Mouse (Mus musculus): ENCODE measurements around the gene Zik1. TPM values are rescaled to one million over a fixed set of nuclear protein-coding genes. Genes with fewer than 3 reads are reported as not detected.
A peak's percentile ranks its signal among the peaks of the same experiment; 100 is the strongest.

The Zik1 gene
- polyA plus RNA-seq (2015; fragmentation: Nextera tagmentation; extraction: Ambion mirVana), result 4.9 and 5.4 TPM in 2 replicates

- H3K27me3 ChIP-seq (replicated peaks; ENCODE audit: control insufficient read depth, insufficient read depth, low read length), result no peaks in the 10 kb centered on the region
- WGBS, result 1% methylated on average over 33 of the region's 33 CpGs
These were observed at the start of gene Zik1 for GRCm38 (mm10) chr7:10494786-10495521. Zik1 (minus strand) TSS chr7:10495394.

GRCm38 (mm10) chr7:10495578-10495977 is 384 bp upstream of the Zik1 start:
- ATAC-seq, result peak; percentile 36; the same call in 1 of the 2 replicates
- 33% methylated on average over 6 of the region's 6 CpGs for WGBS
- Histone ChIP-seq H3K27ac (ENCODE audit: low read length) (no peak overlapping the region), H3K9me3 (ENCODE audit: control insufficient read depth, low read length) (no peaks in the 10 kb centered on the region), H3K4me2 (ENCODE audit: low read depth, low read length) (no peak overlapping the region), H3K36me3 (ENCODE audit: control insufficient read depth, insufficient read depth, low read length) (0 out of 2 replicates have a peak, but pooled peaks cover 3% of the 10 kb centered on the region), H3K4me3 (ENCODE audit: low read length) (peak overlapping the region; percentile 66), H3K9ac (ENCODE audit: low read depth, low read length) (no peak overlapping the region), H3K4me1 (ENCODE audit: control insufficient read depth, insufficient read depth, low read length) (peaks cover 6% of the 10 kb centered on the region), H3K27me3 (replicated peaks; ENCODE audit: control insufficient read depth, insufficient read depth, low read length) (no peaks in the 10 kb centered on the region)

More at GRCm38 (mm10) chr7:10494786-10495521, at the start of gene Zik1:
- no peak within 1 kb of the TSS for H3K27ac ChIP-seq (ENCODE audit: low read length)
- peak within 1 kb of the TSS; percentile 66 for H3K4me3 ChIP-seq (ENCODE audit: low read length)
- ATAC-seq, result peak; percentile 100
- peak within 1 kb of the TSS; percentile 58 for H3K4me2 ChIP-seq (ENCODE audit: low read depth, low read length)
- H3K9ac ChIP-seq (ENCODE audit: low read depth, low read length), result peak within 1 kb of the TSS; percentile 66
- 0 out of 2 replicates have a peak, but pooled peaks cover 3% of the 10 kb centered on the region for H3K36me3 ChIP-seq (ENCODE audit: control insufficient read depth, insufficient read depth, low read length)
- H3K9me3 ChIP-seq (ENCODE audit: control insufficient read depth, low read length), result no peaks in the 10 kb centered on the region
- peaks cover 6% of the 10 kb centered on the region for H3K4me1 ChIP-seq (ENCODE audit: control insufficient read depth, insufficient read depth, low read length)

- Histone ChIP-seq H3K4me1 (ENCODE audit: control insufficient read depth, insufficient read depth, low read length) (no peaks in the 10 kb centered on the region), H3K9me3 (ENCODE audit: control insufficient read depth, low read length) (no peaks in the 10 kb centered on the region), H3K9ac (ENCODE audit: low read depth, low read length) (no peak overlapping the region), H3K4me2 (ENCODE audit: low read depth, low read length) (no peak overlapping the region), H3K4me3 (ENCODE audit: low read length) (peak overlapping the region; percentile 14; the same call in 1 of the 2 replicates), H3K36me3 (ENCODE audit: control insufficient read depth, insufficient read depth, low read length) (no peaks in the 10 kb centered on the region), H3K27me3 (replicated peaks; ENCODE audit: control insufficient read depth, insufficient read depth, low read length) (no peaks in the 10 kb centered on the region), H3K27ac (ENCODE audit: low read length) (no peak overlapping the region)
- WGBS, result 57% methylated on average over 18 of the region's 18 CpGs
- no peak for ATAC-seq
These were observed 14.5 kb downstream of the Zik1 start for GRCm38 (mm10) chr7:10480588-10481233.

GRCm38 (mm10) chr7:10479813-10480212 is 15.4 kb downstream of the Zik1 start:
- no peaks in the 10 kb centered on the region for H3K27me3 ChIP-seq (replicated peaks; ENCODE audit: control insufficient read depth, insufficient read depth, low read length)
- no peaks in the 10 kb centered on the region for H3K9me3 ChIP-seq (ENCODE audit: control insufficient read depth, low read length)
- ATAC-seq, result no peak
- no peak overlapping the region for H3K9ac ChIP-seq (ENCODE audit: low read depth, low read length)
- no peaks in the 10 kb centered on the region for H3K36me3 ChIP-seq (ENCODE audit: control insufficient read depth, insufficient read depth, low read length)
- no peak overlapping the region for H3K4me2 ChIP-seq (ENCODE audit: low read depth, low read length)
- H3K4me1 ChIP-seq (ENCODE audit: control insufficient read depth, insufficient read depth, low read length), result no peaks in the 10 kb centered on the region
- no peak overlapping the region for H3K4me3 ChIP-seq (ENCODE audit: low read length)
- H3K27ac ChIP-seq (ENCODE audit: low read length), result no peak overlapping the region

- Histone ChIP-seq H3K27me3 (replicated peaks; ENCODE audit: control insufficient read depth, insufficient read depth, low read length) (no peaks in the 10 kb centered on the region), H3K4me2 (ENCODE audit: low read depth, low read length) (no peak overlapping the region), H3K27ac (ENCODE audit: low read length) (no peak overlapping the region), H3K9ac (ENCODE audit: low read depth, low read length) (no peak overlapping the region), H3K4me3 (ENCODE audit: low read length) (no peak overlapping the region), H3K36me3 (ENCODE audit: control insufficient read depth, insufficient read depth, low read length) (no peaks in the 10 kb centered on the region), H3K9me3 (ENCODE audit: control insufficient read depth, low read length) (no peaks in the 10 kb centered on the region), H3K4me1 (ENCODE audit: control insufficient read depth, insufficient read depth, low read length) (no peaks in the 10 kb centered on the region)
- ATAC-seq, result no peak
- 68% methylated on average over 3 of the region's 3 CpGs for WGBS
These were observed 37.0 kb downstream of the Zik1 start for GRCm38 (mm10) chr7:10458166-10458565.

- H3K27ac ChIP-seq (ENCODE audit: low read length), result no peak within 1 kb of the TSS
- ATAC-seq, result no peak
- H3K4me1 ChIP-seq (ENCODE audit: control insufficient read depth, insufficient read depth, low read length), result no peaks in the 10 kb centered on the region
- H3K9me3 ChIP-seq (ENCODE audit: control insufficient read depth, low read length), result no peaks in the 10 kb centered on the region
- no peak within 1 kb of the TSS for H3K4me3 ChIP-seq (ENCODE audit: low read length)
- no peak within 1 kb of the TSS for H3K4me2 ChIP-seq (ENCODE audit: low read depth, low read length)
- H3K27me3 ChIP-seq (replicated peaks; ENCODE audit: control insufficient read depth, insufficient read depth, low read length), result no peaks in the 10 kb centered on the region
- no peaks in the 10 kb centered on the region for H3K36me3 ChIP-seq (ENCODE audit: control insufficient read depth, insufficient read depth, low read length)
- H3K9ac ChIP-seq (ENCODE audit: low read depth, low read length), result no peak within 1 kb of the TSS
These were observed 52.2 kb downstream of the Zik1 start, which contains the start of gene Vmn1r67 for GRCm38 (mm10) chr7:10443031-10443430. Vmn1r67 (plus strand) TSS chr7:10443331.

Other genes starting within 250 kb of the Zik1 start
- not detected in 2 replicates for gene Vmn1r66, start 217.4 kb downstream of the Zik1 start, polyA plus RNA-seq (2015; fragmentation: Nextera tagmentation; extraction: Ambion mirVana)
- not detected in 2 replicates for gene Vmn1r67, start 52.1 kb downstream of the Zik1 start, polyA plus RNA-seq (2015; fragmentation: Nextera tagmentation; extraction: Ambion mirVana)
- gene Vmn1r68, start 63.1 kb upstream of the Zik1 start, polyA plus RNA-seq (2015; fragmentation: Nextera tagmentation; extraction: Ambion mirVana), result not detected in 2 replicates
- not detected in 2 replicates for gene Vmn1r69, start 118.3 kb upstream of the Zik1 start, polyA plus RNA-seq (2015; fragmentation: Nextera tagmentation; extraction: Ambion mirVana)
- gene Vmn1r70, start 136.1 kb upstream of the Zik1 start, polyA plus RNA-seq (2015; fragmentation: Nextera tagmentation; extraction: Ambion mirVana), result not detected in 2 replicates
- not detected in 2 replicates for gene Nlrp4b, start 192.4 kb upstream of the Zik1 start, polyA plus RNA-seq (2015; fragmentation: Nextera tagmentation; extraction: Ambion mirVana)